In genomic region chr5:52627713-52628112, GRCm38 (mm10) we compare ENCODE assay signal across 28 mouse cellular contexts.
"Had no signal": no experiment of that assay in that cellular context is flagged by ENCODE, and none has a peak within 500 bp of the region (broad histone marks: within the 10 kb centered on the region; RNA-seq: fewer than 3 reads in every experiment).

No protein-coding gene starts in this region.

- H3K9ac ChIP-seq: heart, embryonic 15.5 days; hindbrain, embryonic 12.5 days; hindbrain, embryonic 14.5 days; intestine, embryonic 15.5 days; kidney, embryonic 15.5 days; limb, embryonic 12.5 days; liver, embryonic 13.5 days; liver, embryonic 15.5 days had no signal

- H3K4me2 ChIP-seq: heart, embryonic 11.5 days; heart, embryonic 13.5 days; heart, embryonic 15.5 days; hindbrain, embryonic 12.5 days; hindbrain, embryonic 14.5 days; intestine, embryonic 15.5 days; kidney, embryonic 15.5 days; limb, embryonic 12.5 days; liver, embryonic 11.5 days; liver, embryonic 13.5 days; liver, embryonic 15.5 days had no signal

- H3K36me3 ChIP-seq: heart, embryonic 13.5 days; heart, embryonic 15.5 days; hindbrain, embryonic 10.5 days; hindbrain, embryonic 12.5 days; intestine, embryonic 15.5 days; kidney, embryonic 15.5 days; limb, embryonic 10.5 days; limb, embryonic 12.5 days; liver, embryonic 13.5 days; liver, embryonic 15.5 days had no signal

- ATAC-seq: hindbrain, embryonic 16.5 days; inflammation-experienced regulatory T-cells, adult 6 months; intestine, embryonic 15.5 days; intestine, postnatal 0 days had no signal

- H3K27me3 ChIP-seq: heart, embryonic 13.5 days; heart, embryonic 15.5 days; hindbrain, embryonic 12.5 days; intestine, embryonic 15.5 days; kidney, embryonic 15.5 days; limb, embryonic 12.5 days; liver, embryonic 13.5 days; liver, embryonic 15.5 days had no signal

- DNase-seq: gastrocnemius, adult 2 months; gastrocnemius, postnatal 10 days; heart, adult 2 months; heart, postnatal 14 days; heart, postnatal 4 days; kidney, adult 18-20 months; kidney, adult 8-10 months; kidney, postnatal 14 days; kidney, postnatal 36 days; liver; liver, embryonic 13.5 days had no signal

- H3K4me1 ChIP-seq: liver, embryonic 13.5 days; liver, embryonic 15.5 days had no signal

- H3K27ac ChIP-seq: gastrocnemius, adult 2 months; heart, adult 2 months; heart, embryonic 15.5 days; hindbrain, embryonic 10.5 days; hindbrain, embryonic 12.5 days; hindbrain, embryonic 14.5 days; intestine, embryonic 15.5 days; kidney, embryonic 15.5 days; layer of hippocampus, adult 2 months; left cerebral cortex, adult 2 months; limb, embryonic 10.5 days; limb, embryonic 12.5 days; liver, embryonic 13.5 days; liver, embryonic 15.5 days had no signal

- H3K4me3 ChIP-seq: gastrocnemius, adult 2 months; heart, adult 2 months; heart, embryonic 13.5 days; heart, embryonic 15.5 days; hindbrain, embryonic 10.5 days; hindbrain, embryonic 12.5 days; intestine, embryonic 15.5 days; kidney, embryonic 15.5 days; layer of hippocampus, adult 2 months; left cerebral cortex, adult 2 months; limb, embryonic 10.5 days; limb, embryonic 12.5 days; liver, embryonic 13.5 days; liver, embryonic 15.5 days had no signal

- H3K9me3 ChIP-seq: heart, embryonic 13.5 days; heart, embryonic 15.5 days; hindbrain, embryonic 10.5 days; hindbrain, embryonic 12.5 days; intestine, embryonic 15.5 days; kidney, embryonic 15.5 days; limb, embryonic 10.5 days; limb, embryonic 12.5 days; liver, embryonic 13.5 days; liver, embryonic 15.5 days had no signal
